Mouse (Mus musculus) megakaryocyte, embryonic 14.5 days (primary cell): ENCODE measurements around the gene Herpud1. TPM values are rescaled to one million over a fixed set of nuclear protein-coding genes. Genes with fewer than 3 reads are reported as not detected.

Source experiments
- H3K27me3 ChIP-seq: replicated peaks from 2 replicates; pipeline ENCODE3; 2012; ENCODE audit warnings: inconsistent platforms
- H3K36me3 ChIP-seq: replicated peaks from 2 replicates; pipeline ENCODE3; 2012; ENCODE audit warnings: low read length, inconsistent platforms, mixed read lengths
- H3K4me1 ChIP-seq: 2 replicates; pipeline ENCODE4 v1.6.1; 2012; ENCODE audit warnings: inconsistent platforms
- H3K4me3 ChIP-seq: replicated peaks from 2 replicates; pipeline ENCODE3; 2012; ENCODE audit warnings: moderate library complexity, mild to moderate bottlenecking, inconsistent platforms
- H3K9me3 ChIP-seq: 2 replicates; pipeline ENCODE4 v1.6.1; 2012; ENCODE audit warnings: inconsistent platforms
- FLI1 ChIP-seq: IDR thresholded peaks from 2 replicates; pipeline ENCODE4 v1.6.1; 2012; ENCODE audit warnings: low read length, inconsistent platforms, mixed read lengths
- GATA1 ChIP-seq: IDR thresholded peaks from 3 replicates; pipeline ENCODE4 v1.6.1; 2012; ENCODE audit warnings: mixed read lengths, low read length, inconsistent platforms, borderline replicate concordance
- polyA plus RNA-seq: library from polyadenylated mRNA; stranded (reverse); fragments of >175 nt; gene quantifications from 2 replicates; pipeline ENCODE4 v1.2.3, GENCODE M21; 2012; ENCODE audit warnings: low replicate concordance; ENCODE audit not compliant: insufficient read depth

Gene Herpud1
- polyA plus RNA-seq, 1 experiment, result 188 TPM

DNA sequence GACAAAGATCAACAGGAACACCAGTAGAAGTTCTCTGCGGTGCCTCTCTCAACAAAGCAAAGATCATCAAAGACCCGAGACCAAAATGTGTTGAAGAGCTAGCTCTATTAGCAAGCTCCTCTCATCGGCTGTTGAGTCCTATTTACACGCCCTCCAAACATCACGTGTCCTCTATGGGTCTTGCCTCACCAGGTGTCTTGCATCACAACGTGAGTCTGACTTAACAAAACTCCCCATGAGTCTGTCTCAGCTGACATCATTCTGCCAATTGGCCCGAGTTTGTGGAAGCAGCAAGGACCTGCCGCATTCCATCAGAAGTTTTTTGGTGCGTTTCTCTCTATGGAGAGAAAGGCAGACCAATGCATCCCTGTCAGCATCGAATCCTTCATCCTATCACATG is 41.7 kb downstream of the Herpud1 start:
- H3K4me1 ChIP-seq, result peaks cover 8% of the 10 kb centered on the region
- TF ChIP-seq FLI1 (no peak), GATA1 (no peak)
- H3K9me3 ChIP-seq, result no peaks in the 10 kb centered on the region

GRCm38 (mm10) chr8:94428420-94428819 is 42.2 kb downstream of the Herpud1 start:
- H3K9me3 ChIP-seq, result no peaks in the 10 kb centered on the region
- H3K4me1 ChIP-seq, result peaks cover 9% of the 10 kb centered on the region
- peaks cover 74% of the 10 kb centered on the region for H3K27me3 ChIP-seq
- H3K36me3 ChIP-seq, result no peaks in the 10 kb centered on the region
- no peak for TF ChIP-seq FLI1
- no peak for TF ChIP-seq GATA1
- H3K4me3 ChIP-seq, result no peak overlapping the region

More for the DNA sequence above, 41.7 kb downstream of the Herpud1 start:
- H3K36me3 ChIP-seq, result no peaks in the 10 kb centered on the region
- no peak overlapping the region for H3K4me3 ChIP-seq
- peaks cover 72% of the 10 kb centered on the region for H3K27me3 ChIP-seq

GRCm38 (mm10) chr8:94429376-94429775 is 43.1 kb downstream of the Herpud1 start:
- H3K4me1 ChIP-seq, result peaks cover 19% of the 10 kb centered on the region

DNA sequence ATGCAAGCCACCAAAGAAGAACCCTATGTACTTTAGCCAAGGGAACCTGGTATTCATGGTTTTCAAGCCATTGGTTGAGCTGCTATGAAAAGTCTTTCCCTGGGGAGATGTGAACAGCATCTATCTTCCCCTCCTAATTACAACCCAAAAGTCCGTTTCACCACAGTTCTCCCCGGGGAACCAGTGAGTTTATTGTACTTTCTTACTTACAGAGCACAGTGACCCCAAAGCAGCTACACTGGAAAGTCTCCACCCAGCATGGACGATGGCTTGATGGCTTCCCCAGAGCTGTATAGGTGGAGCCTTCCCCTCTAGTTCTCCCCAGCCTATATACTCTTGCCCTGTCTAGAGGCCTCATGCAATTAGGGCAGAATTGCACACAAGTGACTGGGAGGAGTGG is 46.0 kb downstream of the Herpud1 start:
- no peak for TF ChIP-seq GATA1
- TF ChIP-seq FLI1, result no peak
- Histone ChIP-seq H3K36me3 (no peaks in the 10 kb centered on the region), H3K27me3 (peaks cover 58% of the 10 kb centered on the region), H3K9me3 (no peaks in the 10 kb centered on the region), H3K4me3 (no peak overlapping the region), H3K4me1 (peaks cover 24% of the 10 kb centered on the region)

More at GRCm38 (mm10) chr8:94429376-94429775, 43.1 kb downstream of the Herpud1 start:
- H3K27me3 ChIP-seq, result peaks cover 74% of the 10 kb centered on the region
- no peaks in the 10 kb centered on the region for H3K9me3 ChIP-seq
- no peak overlapping the region for H3K4me3 ChIP-seq
- TF ChIP-seq FLI1 (no peak), GATA1 (no peak)
- no peaks in the 10 kb centered on the region for H3K36me3 ChIP-seq

- peaks cover 42% of the 10 kb centered on the region for H3K27me3 ChIP-seq
Observed at GRCm38 (mm10) chr8:94433981-94434466, 47.8 kb downstream of the Herpud1 start, which contains the start of gene Nlrc5. Gene Nlrc5, plus strand, starts transcription at chr8:94434356.

GRCm38 (mm10) chr8:94434958-94435357 is 48.7 kb downstream of the Herpud1 start:
- TF ChIP-seq GATA1 (no peak), FLI1 (no peak)
- Histone ChIP-seq H3K4me3 (no peak overlapping the region), H3K36me3 (no peaks in the 10 kb centered on the region), H3K4me1 (peaks cover 16% of the 10 kb centered on the region), H3K9me3 (no peaks in the 10 kb centered on the region), H3K27me3 (peaks cover 41% of the 10 kb centered on the region)

More at GRCm38 (mm10) chr8:94433981-94434466, 47.8 kb downstream of the Herpud1 start, which contains the start of gene Nlrc5:
- Histone ChIP-seq H3K4me1 (peaks cover 21% of the 10 kb centered on the region), H3K9me3 (no peaks in the 10 kb centered on the region), H3K36me3 (no peaks in the 10 kb centered on the region), H3K4me3 (peak within 1 kb of the TSS; percentile 94)
- TF ChIP-seq GATA1, result no peak

- peaks cover 16% of the 10 kb centered on the region for H3K4me1 ChIP-seq
- H3K36me3 ChIP-seq, result no peaks in the 10 kb centered on the region
- no peaks in the 10 kb centered on the region for H3K9me3 ChIP-seq
- TF ChIP-seq FLI1 (no peak), GATA1 (no peak)
- H3K4me3 ChIP-seq, result no peak overlapping the region
- H3K27me3 ChIP-seq, result peaks cover 39% of the 10 kb centered on the region
Observed at GRCm38 (mm10) chr8:94435397-94436111, 49.3 kb downstream of the Herpud1 start.

DNA sequence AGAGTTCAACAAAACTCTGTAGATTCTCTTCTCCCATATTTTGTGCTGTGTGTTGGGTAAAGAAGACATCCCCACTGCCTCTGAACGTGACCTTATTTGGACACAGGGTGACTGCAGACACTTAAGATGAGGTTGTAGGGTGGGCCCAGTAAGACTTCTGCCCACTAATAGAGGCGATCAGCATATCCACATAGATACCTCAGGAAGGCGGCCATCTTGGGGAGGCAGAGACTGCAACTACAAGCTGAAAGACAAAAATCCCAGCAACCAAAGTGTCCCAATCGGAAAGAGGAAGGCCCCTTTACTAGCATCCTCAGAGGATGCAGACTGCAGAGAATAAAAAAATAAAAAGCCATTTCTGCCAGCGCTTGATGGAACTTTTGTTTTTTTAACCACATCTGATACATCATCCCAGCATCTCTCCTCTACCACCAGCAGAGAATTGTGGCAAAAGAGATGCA is 49.9 kb downstream of the Herpud1 start:
- TF ChIP-seq FLI1 (no peak), GATA1 (no peak)
- Histone ChIP-seq H3K9me3 (no peaks in the 10 kb centered on the region), H3K36me3 (no peaks in the 10 kb centered on the region), H3K4me1 (peaks cover 16% of the 10 kb centered on the region), H3K4me3 (no peak overlapping the region), H3K27me3 (peaks cover 38% of the 10 kb centered on the region)

DNA sequence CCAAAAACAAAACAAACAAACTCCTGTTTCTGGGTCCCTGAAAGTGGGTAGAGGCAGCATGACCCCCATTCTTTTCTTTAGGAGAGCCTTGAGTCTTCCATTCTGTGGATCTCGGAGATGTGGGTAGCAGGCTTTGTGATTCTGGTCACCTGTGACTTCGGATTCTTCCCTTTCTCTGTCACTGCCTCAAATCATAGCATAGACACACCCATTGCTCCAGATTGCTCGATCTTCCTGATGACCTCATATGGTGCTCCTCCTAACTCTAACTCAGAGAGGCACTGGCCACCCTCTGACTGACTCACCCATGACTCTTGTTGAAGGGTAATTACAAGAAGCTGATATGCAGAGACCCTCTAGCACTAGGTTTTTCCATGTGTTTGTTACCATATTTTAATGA is 50.7 kb downstream of the Herpud1 start:
- Histone ChIP-seq H3K27me3 (peaks cover 32% of the 10 kb centered on the region), H3K4me3 (no peak overlapping the region), H3K4me1 (peaks cover 16% of the 10 kb centered on the region), H3K9me3 (no peaks in the 10 kb centered on the region), H3K36me3 (no peaks in the 10 kb centered on the region)
- TF ChIP-seq GATA1, result no peak
- no peak for TF ChIP-seq FLI1

- Histone ChIP-seq H3K9me3 (no peaks in the 10 kb centered on the region), H3K4me1 (peaks cover 21% of the 10 kb centered on the region), H3K36me3 (no peaks in the 10 kb centered on the region), H3K4me3 (no peak overlapping the region), H3K27me3 (peaks cover 22% of the 10 kb centered on the region)
- no peak for TF ChIP-seq GATA1
- TF ChIP-seq FLI1, result no peak
Observed at GRCm38 (mm10) chr8:94438659-94439058, 52.4 kb downstream of the Herpud1 start.
